Mouse (Mus musculus): ENCODE data around the gene 4933434E20Rik.

DNA sequence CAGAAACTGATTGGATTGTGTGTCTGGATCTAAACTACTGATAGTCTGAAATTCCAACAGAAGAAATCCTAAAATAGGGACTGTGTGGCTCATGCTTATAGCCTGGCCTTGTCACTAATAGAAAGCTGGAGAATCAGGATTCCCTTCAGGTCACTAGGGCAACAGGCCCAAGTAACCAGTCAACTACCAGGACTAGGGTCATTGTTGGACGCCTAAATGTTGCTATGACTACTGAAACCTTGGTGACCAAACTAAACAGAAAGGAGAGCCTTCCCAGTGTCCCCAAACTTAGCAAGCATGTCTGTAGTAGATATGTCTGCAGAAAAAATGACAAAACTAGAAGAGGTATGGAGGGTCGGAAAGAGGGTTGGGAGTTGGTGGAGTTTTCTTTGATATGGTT lies 11.1 kb downstream of the 4933434E20Rik start:
- TF ChIP-seq CTCF (IDR thresholded peaks at IDR 0.05; ENCODE audit: low read depth, low read length) (no peak), POLR2A (IDR thresholded peaks at IDR 0.05; ENCODE audit: insufficient read depth, low read length) (no peak), EP300 (IDR thresholded peaks at IDR 0.05; ENCODE audit: insufficient read depth, low read depth, low read length) (no peak)

All from ES-Bruce4 (cell line).